Mouse (Mus musculus): ENCODE data around the gene Pklr.

The Pklr gene

DNA sequence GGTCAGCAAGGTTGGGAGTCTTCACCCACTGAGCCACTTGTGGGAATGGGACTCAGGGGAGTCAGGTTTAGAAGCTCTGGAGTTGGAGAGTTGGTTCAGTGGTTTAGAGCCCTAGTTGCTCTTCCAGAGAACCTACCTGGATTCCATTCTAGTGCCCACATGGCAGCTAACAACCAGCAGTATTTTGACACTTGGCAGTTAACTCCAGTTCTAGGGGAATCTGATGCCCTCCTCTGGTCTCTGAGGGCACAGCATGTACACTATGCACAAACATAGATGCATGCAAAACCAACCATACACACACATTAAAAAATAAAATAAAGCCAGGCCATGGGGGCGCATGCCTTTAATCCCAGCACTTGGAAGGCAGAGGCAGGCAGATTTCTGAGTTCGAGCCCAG lies 57.9 kb downstream of the Pklr start:
- no peak for DNase-seq (ENCODE audit: low spot score in 2 of 2)

All from frontal cortex, postnatal 25 days (tissue).